Mouse (Mus musculus) heart, postnatal 0 days (tissue): ENCODE results near the gene Platr17. TPM values are rescaled to one million over a fixed set of nuclear protein-coding genes. Genes with fewer than 3 reads are reported as not detected.
A peak's percentile ranks its signal among the peaks of the same experiment; 100 is the strongest.

Source experiments
- ATAC-seq: fragments of 200-750 bp; cut with Nextera tagmentation; 2 replicates; pipeline ENCODE4 v1.8.0; 2017; ENCODE audit warnings: low read depth, moderate number of reproducible peaks, moderate library complexity; ENCODE audit not compliant: insufficient read depth
- DNase-seq: peaks from one replicate; pipeline ENCODE4 v3.0.0-alpha.2; 2016; ENCODE audit warnings: low spot score
- H3K27ac ChIP-seq: fragments of 300-500 bp; sonication (generic); 2 replicates; pipeline ENCODE4 v1.5.1; 2014; ENCODE audit warnings: low read depth, mild to moderate bottlenecking
- H3K27me3 ChIP-seq: fragments of 300-500 bp; sonication (generic); 2 replicates; pipeline ENCODE4 v1.6.1; 2014; ENCODE audit warnings: low read length, mixed read lengths; ENCODE audit not compliant: control insufficient read depth, insufficient read depth
- H3K36me3 ChIP-seq: fragments of 300-500 bp; sonication (generic); replicated peaks from 2 replicates; pipeline ENCODE4 v1.6.1; 2014; ENCODE audit warnings: low read length, mixed read lengths; ENCODE audit not compliant: control insufficient read depth, insufficient read depth
- H3K4me1 ChIP-seq: fragments of 300-500 bp; sonication (generic); 2 replicates; pipeline ENCODE4 v1.6.1; 2014; ENCODE audit warnings: antibody characterized with exemption; ENCODE audit not compliant: control insufficient read depth, insufficient read depth
- H3K4me2 ChIP-seq: fragments of 300-500 bp; sonication (generic); 2 replicates; pipeline ENCODE4 v1.6.1; 2014; ENCODE audit warnings: low read depth, mild to moderate bottlenecking, low read length, moderate library complexity
- H3K4me3 ChIP-seq: fragments of 300-500 bp; sonication (generic); 2 replicates; pipeline ENCODE4 v1.5.1; 2014; ENCODE audit warnings: low read depth, low read length
- H3K9ac ChIP-seq: fragments of 300-500 bp; sonication (generic); replicated peaks from 2 replicates; pipeline ENCODE4 v1.6.1; 2014; ENCODE audit warnings: low read depth, low read length, mixed read lengths
- H3K9me3 ChIP-seq: fragments of 300-500 bp; sonication (generic); replicated peaks from 2 replicates; pipeline ENCODE4 v1.6.1; 2016; ENCODE audit warnings: low read length; ENCODE audit not compliant: control insufficient read depth
- CTCF ChIP-seq: IDR thresholded peaks from 2 replicates; pipeline ENCODE4 v1.5.1; 2016; ENCODE audit warnings: antibody characterized with exemption, control low read depth, low read depth
- EP300 ChIP-seq: IDR thresholded peaks from 2 replicates; pipeline ENCODE4 v1.6.1; 2016; ENCODE audit warnings: antibody characterized with exemption, low read depth
- WGBS: fragments of 180-500 bp; shearing (Covaris S2); extraction: QIAGEN DNeasy Blood & Tissue Kit; methylation state at CpG from one replicate; pipeline ENCODE4 v1.1.7; 2014; 5-methylcytosine and 5-hydroxymethylcytosine counted together
- polyA plus RNA-seq: library from polyadenylated mRNA; unstranded; fragments of >200 nt; fragmentation: Nextera tagmentation; extraction: Ambion mirVana; gene quantifications from 2 replicates; pipeline ENCODE4 v1.2.1, GENCODE M21; 2015
- total RNA-seq: library from RNA; depleted of rRNA; stranded (reverse); fragments of >200 nt; gene quantifications from 2 replicates; pipeline ENCODE4 v1.2.3, GENCODE M21; 2014; ENCODE audit warnings: low replicate concordance

Platr17 gene
- total and polyA plus RNA-seq, 2 experiments from 2014 or later, result not detected

- Histone ChIP-seq H3K27me3 (no peaks in the 10 kb centered on the region), H3K4me2 (peak overlapping the region; percentile 100), H3K4me3 (peak overlapping the region; percentile 77), H3K27ac (0 out of 2 replicates have a peak overlapping the region, but pooled peaks have one; percentile 41), H3K9me3 (no peaks in the 10 kb centered on the region), H3K36me3 (peaks cover 38% of the 10 kb centered on the region), H3K9ac (peak overlapping the region; percentile 87), H3K4me1 (peaks cover 13% of the 10 kb centered on the region)
- WGBS, result 2% methylated on average over 26 of the region's 26 CpGs
- DNase-seq (no peak), ATAC-seq (no peak)
- TF ChIP-seq CTCF (no peak), EP300 (no peak)
Measured at GRCm38 (mm10) chr17:33940981-33941380, 36.0 kb downstream of the Platr17 start.

- Histone ChIP-seq H3K4me1 (peaks cover 13% of the 10 kb centered on the region), H3K4me2 (peak overlapping the region; percentile 100), H3K4me3 (peak overlapping the region; percentile 77), H3K27ac (no peak overlapping the region), H3K9ac (peak overlapping the region; percentile 87), H3K27me3 (no peaks in the 10 kb centered on the region), H3K9me3 (no peaks in the 10 kb centered on the region), H3K36me3 (peaks cover 40% of the 10 kb centered on the region)
- WGBS, result 47% methylated on average over 19 of the region's 19 CpGs
- DNase-seq, result no peak
- ATAC-seq, result no peak
- no peak for TF ChIP-seq CTCF
- no peak for TF ChIP-seq EP300
Measured at GRCm38 (mm10) chr17:33941381-33941780, 36.4 kb downstream of the Platr17 start.

GRCm38 (mm10) chr17:33943454-33943853 is 38.5 kb downstream of the Platr17 start:
- H3K9ac ChIP-seq, result no peak overlapping the region
- TF ChIP-seq CTCF (no peak), EP300 (no peak)
- ATAC-seq (no peak), DNase-seq (no peak)
- H3K4me3 ChIP-seq, result no peak overlapping the region
- no peaks in the 10 kb centered on the region for H3K9me3 ChIP-seq
- H3K4me2 ChIP-seq, result no peak overlapping the region
- peaks cover 13% of the 10 kb centered on the region for H3K4me1 ChIP-seq
- H3K27me3 ChIP-seq, result no peaks in the 10 kb centered on the region
- WGBS, result 91% methylated on average over 15 of the region's 15 CpGs
- H3K36me3 ChIP-seq, result peaks cover 28% of the 10 kb centered on the region
- no peak overlapping the region for H3K27ac ChIP-seq

- Histone ChIP-seq H3K4me3 (no peak overlapping the region), H3K9ac (no peak overlapping the region), H3K27me3 (no peaks in the 10 kb centered on the region), H3K27ac (no peak overlapping the region), H3K4me2 (no peak overlapping the region), H3K9me3 (no peaks in the 10 kb centered on the region), H3K36me3 (peaks cover 39% of the 10 kb centered on the region), H3K4me1 (peaks cover 22% of the 10 kb centered on the region)
- TF ChIP-seq CTCF, result no peak
- TF ChIP-seq EP300, result no peak
- WGBS, result 82% methylated on average over 10 of the region's 10 CpGs
- DNase-seq (no peak), ATAC-seq (no peak)
Measured at GRCm38 (mm10) chr17:33947430-33948089, 42.6 kb downstream of the Platr17 start.

- H3K9me3 ChIP-seq, result no peaks in the 10 kb centered on the region
- H3K4me2 ChIP-seq, result no peak overlapping the region
- TF ChIP-seq EP300, result no peak
- TF ChIP-seq CTCF, result no peak
- no peak overlapping the region for H3K27ac ChIP-seq
- no peaks in the 10 kb centered on the region for H3K27me3 ChIP-seq
- peaks cover 22% of the 10 kb centered on the region for H3K4me1 ChIP-seq
- H3K36me3 ChIP-seq, result peaks cover 40% of the 10 kb centered on the region
- no peak for DNase-seq
- no peak for ATAC-seq
- H3K4me3 ChIP-seq, result no peak overlapping the region
- WGBS, result 82% methylated on average over 22 of the region's 22 CpGs
- H3K9ac ChIP-seq, result no peak overlapping the region
Measured at GRCm38 (mm10) chr17:33948090-33948904, 43.4 kb downstream of the Platr17 start.
